Mouse (Mus musculus): ENCODE results near the gene Nppc. TPM values are rescaled to one million over a fixed set of nuclear protein-coding genes. Genes with fewer than 3 reads are reported as not detected.

The Nppc gene
- total RNA-seq, 2 experiments from 2014 or later, result 11.2 to 14.1 TPM

- intact Hi-C loops (cut with DNase I), result loop anchor here (1.0 kb wide), 1 partner anchor 373 kb away; no protein-coding TSS in a partner anchor
- DNase-seq (ENCODE audit: low spot score in 2 of 2), result peak; percentile 65 to 75
Measured at GRCm38 (mm10) chr1:86669552-86670273, 658 bp downstream of the Nppc start.

DNA sequence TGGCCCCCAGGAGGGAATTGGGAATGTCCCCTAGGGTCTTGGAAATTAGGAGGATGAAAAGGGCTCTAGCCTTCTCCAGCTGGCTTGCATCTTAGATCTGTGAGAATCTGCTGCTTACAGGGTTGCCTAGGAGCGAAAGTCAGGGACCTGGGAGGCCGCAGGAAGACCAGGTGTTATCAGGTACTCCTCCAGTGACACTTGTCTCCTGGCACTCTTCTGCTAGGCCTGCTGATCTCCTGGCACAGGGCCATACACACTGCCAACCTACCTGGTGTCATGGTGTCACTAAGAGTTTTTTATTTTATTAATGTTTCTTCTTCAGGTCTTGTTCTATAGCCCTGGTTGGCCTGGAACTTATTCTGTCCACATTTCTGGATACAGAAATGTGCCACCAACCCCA lies 5.3 kb downstream of the Nppc start:
- intact Hi-C loops (cut with DNase I), result no loop called here
- DNase-seq (ENCODE audit: low spot score in 2 of 2), result no peak

DNA sequence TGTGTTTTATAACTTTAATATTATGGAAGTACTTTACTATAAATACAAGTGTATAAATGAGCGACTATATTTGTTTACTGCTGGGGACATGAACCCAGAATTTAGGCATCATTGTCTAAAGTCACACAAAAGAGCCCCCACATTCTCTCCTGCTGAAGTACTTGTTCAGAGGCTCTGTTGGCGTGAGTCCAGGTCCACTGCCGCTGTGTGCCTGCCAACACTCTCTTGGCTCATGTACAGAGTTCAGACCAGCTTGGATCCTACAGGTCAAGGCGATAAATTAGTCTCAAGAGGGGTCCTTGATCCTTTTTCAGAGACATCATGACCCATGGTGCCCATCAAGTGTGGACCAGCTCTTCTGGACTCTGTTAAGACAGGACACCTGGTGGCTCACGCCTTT lies 13.3 kb downstream of the Nppc start:
- intact Hi-C loops (cut with DNase I), result no loop called here
- DNase-seq (ENCODE audit: low spot score in 2 of 2), result no peak

DNA sequence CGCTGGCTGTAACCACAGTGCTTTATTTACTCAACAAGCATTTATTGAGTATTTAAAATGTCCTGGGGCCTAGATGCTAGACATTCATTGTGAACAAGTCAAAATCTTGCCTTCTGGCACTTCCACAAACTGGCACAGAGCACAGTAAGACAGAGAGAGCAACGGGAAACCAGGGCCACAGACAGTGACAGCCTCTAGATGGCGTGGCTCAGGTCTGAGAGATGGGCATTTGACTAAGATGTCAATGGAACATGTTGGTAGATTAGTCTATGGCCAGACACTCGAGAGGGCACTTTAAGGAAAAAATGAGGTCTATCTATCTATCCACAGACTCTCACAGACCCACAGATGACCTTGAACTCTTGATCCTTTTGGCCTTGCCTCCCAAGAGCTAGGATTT lies 17.7 kb downstream of the Nppc start:
- DNase-seq (ENCODE audit: low spot score in 2 of 2), result no peak
- intact Hi-C loops (cut with DNase I), result no loop called here

GRCm38 (mm10) chr1:86650272-86650671 lies 20.1 kb downstream of the Nppc start:
- DNase-seq (ENCODE audit: low spot score in 2 of 2), result peak; percentile 64 to 85
- intact Hi-C loops (cut with DNase I), result loop anchor here (1.0 to 2.0 kb wide), 2 partner anchors 393 to 537 kb away; no protein-coding TSS in a partner anchor

DNA sequence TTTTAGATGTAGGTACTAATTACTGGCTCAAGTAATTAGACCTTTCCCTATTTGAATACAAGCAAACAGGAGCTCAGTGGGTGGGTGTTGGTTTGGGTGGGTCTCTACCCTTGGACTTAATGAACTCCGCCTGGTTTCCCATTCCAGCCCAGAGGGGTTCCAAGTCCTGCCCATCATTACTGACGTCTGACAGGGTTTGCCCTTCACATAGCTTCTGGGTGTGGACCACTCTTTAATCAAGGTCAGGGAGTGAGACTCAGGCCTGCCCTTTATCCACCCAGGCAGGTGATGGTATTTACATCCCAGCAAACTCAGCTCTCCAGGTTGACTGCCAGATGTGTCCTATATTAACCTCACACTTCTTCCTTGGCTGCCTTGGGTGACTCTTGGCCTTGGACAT lies 22.9 kb downstream of the Nppc start:
- intact Hi-C loops (cut with DNase I), result no loop called here

DNA sequence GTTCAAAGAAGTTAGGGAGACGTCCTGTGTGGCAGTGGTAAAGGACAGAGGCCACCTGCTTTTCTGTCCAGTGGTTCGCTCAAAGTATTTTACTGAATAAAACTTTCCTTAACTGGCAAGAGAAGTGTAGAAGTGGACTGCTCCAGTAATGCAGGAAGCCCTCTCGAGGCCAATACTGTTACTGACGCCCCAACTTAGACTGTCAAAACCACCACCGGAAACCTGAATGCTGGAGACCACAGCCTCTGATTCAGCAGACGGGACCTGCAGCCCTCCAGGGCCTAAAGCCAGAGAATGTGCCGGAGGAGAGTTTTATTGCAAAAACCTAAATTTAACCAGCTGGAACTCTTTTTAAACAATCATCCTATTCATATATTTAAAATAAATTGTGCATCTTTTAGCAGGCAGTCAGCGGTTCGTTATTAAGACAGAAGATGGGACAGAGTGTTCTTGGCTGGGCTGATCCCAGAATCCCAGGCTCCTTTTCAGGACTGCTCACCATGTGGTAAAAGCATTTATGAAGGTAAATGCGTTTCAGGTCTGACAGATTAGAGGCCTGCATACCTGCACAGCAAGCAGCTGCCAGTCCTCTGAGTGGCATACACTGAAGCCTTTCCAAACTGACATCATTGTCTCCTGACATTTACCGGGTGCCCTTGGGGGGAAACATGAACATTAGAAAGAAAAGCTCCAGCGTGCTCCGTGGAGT lies 27.1 kb downstream of the Nppc start:
- intact Hi-C loops (cut with DNase I), result no loop called here
- DNase-seq (ENCODE audit: low spot score in 2 of 2), result no peak

More for the DNA sequence above, 22.9 kb downstream of the Nppc start:
- no peak for DNase-seq (ENCODE audit: low spot score in 2 of 2)

DNA sequence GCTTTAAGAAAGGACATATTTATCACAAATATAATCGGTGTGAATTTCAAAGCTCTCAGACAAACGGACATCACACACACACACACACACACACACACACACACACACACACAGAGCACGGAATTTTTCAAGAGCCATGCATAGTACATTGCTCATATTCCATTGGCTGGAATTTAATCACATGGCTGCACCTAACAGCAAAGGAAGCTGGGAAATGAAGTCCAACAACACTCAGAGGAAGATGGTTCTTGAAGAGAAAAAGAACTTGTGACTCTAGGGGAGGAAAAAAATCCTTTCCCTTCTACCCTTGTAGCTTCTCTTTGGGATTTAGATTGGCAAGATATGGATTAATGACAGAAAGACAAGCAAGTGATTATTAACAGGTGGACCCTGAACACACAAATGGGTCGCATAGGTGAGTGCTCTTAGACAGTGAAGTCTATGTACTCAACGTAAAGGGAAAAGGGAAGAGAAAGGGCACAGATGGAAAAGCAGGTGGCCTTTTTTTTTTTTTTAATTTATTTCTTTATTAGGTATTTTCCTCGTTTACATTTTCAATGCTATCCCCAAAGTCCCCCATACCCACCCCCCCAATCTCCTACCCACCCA lies 35.5 kb downstream of the Nppc start:
- DNase-seq (ENCODE audit: low spot score in 2 of 2), result peak in 1 of 2 experiments; percentile 48
- intact Hi-C loops (cut with DNase I), result no loop called here

GRCm38 (mm10) chr1:86633840-86634750 lies 36.3 kb downstream of the Nppc start:
- intact Hi-C loops (cut with DNase I), result no loop called here
- DNase-seq (ENCODE audit: low spot score in 2 of 2), result no peak

DNA sequence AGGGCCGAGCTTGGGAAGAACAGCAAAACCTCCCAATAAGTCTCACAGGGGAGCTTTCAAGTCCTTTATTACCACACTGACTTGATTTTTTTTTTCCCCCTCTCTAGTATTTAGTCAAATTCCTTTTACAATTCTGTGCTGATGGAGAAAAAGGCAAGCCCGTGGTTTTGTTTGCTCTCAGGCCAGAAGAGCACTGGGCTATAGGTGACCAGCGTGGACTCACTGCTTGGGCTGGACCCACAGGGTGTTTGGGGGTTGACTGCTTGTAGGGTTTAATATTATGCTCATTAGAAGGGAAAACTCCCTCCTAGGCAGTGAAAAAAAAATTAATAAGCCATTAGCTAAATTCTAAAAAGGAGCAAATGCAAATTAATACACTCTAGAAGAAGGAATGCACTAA lies 36.9 kb downstream of the Nppc start:
- intact Hi-C loops (cut with DNase I), result no loop called here
- DNase-seq (ENCODE audit: low spot score in 2 of 2), result no peak

GRCm38 (mm10) chr1:86632732-86633380 lies 37.5 kb downstream of the Nppc start:
- intact Hi-C loops (cut with DNase I), result no loop called here
- DNase-seq (ENCODE audit: low spot score in 2 of 2), result no peak

- intact Hi-C loops (cut with DNase I), result no loop called here
- DNase-seq (ENCODE audit: low spot score in 2 of 2), result no peak
Measured at GRCm38 (mm10) chr1:86630527-86630926, 39.8 kb downstream of the Nppc start.

DNA sequence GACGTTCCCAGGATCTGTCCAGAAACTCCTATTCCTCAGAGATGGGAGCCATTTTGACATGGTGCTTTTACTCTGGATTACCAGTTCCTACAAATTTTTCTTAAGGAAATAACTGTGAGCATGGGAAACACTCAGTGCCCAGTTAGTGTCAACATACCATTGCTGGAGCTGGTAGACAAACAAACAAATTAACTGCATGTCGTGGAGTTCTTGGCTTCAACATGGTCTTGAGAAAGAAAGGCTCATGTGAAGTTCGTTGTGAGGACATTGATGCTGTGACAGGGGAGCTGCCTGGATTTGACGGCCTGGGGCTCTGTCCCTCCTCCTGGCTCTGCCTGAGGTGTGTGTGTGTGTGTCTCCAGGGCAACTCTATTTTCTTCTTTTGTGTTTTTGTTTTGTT lies 40.4 kb downstream of the Nppc start:
- intact Hi-C loops (cut with DNase I), result no loop called here
- no peak for DNase-seq (ENCODE audit: low spot score in 2 of 2)

DNA sequence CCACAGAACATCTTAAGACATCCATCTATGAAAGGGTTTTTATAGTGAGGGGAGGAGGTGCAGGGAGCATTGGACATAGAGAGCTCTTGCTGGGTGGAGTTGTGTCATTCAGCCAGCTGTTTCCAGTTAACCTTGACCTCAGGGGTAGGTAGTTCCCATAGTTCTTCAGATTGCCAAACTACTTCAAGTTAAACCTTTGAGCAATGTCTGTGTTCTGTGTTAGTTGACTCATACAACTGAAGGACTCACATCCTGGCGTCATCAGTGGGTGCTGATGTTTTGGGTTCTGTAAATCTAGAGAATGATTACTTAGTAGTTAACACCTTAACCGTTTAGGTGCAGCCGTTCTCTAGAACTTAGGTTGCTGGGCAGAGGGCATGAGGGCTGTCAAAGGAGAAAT lies 42.1 kb downstream of the Nppc start:
- intact Hi-C loops (cut with DNase I), result no loop called here
- DNase-seq (ENCODE audit: low spot score in 2 of 2), result no peak

DNA sequence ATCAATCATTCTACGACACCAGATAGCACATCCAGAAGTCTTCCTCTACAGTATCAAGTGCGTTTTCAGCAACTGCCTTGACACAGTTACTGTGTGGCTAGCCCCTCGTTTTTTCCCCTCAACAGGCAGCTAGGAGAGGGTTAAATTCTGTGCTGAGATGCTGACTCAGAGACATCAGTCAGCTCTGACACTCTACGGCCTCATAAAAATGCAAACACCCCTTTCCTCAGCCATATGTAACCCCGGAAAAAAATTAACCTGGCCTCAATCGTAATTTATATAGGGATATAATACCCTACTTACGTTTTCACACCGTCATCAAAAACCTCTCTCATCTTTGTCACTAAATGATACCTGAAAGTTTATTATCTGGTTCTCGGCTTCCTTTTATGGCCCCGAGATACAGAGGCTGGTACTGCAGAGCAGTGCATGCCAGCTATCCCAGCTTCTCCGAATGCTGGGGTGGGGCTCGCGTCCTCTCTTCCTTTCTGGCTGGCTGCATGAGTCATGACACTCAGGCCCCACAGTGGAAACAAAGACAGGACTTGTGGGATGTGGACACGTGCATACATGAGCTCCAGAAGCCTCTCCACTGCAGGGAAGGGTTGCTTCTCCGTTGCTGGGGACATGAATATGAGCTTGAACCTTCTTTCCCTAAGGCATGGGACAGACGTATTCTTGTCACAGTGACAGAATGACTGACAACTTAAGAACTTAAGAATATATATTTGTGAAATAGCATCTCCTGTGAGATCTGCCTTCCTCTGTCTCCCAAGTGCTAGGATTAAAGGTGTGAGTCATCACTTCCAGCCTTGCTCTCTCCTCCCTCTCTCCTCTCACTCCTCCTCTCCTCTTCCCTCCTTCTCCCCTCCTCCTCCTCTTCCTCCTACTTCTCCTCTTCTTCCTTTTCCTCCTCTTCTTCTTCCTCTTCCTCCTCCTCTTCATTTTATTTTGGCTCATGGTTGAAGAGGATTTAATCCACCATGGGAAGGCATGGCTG lies 47.1 kb downstream of the Nppc start:
- intact Hi-C loops (cut with DNase I), result no loop called here
- peak in 1 of 2 experiments; percentile 24 for DNase-seq (ENCODE audit: low spot score in 2 of 2)

DNA sequence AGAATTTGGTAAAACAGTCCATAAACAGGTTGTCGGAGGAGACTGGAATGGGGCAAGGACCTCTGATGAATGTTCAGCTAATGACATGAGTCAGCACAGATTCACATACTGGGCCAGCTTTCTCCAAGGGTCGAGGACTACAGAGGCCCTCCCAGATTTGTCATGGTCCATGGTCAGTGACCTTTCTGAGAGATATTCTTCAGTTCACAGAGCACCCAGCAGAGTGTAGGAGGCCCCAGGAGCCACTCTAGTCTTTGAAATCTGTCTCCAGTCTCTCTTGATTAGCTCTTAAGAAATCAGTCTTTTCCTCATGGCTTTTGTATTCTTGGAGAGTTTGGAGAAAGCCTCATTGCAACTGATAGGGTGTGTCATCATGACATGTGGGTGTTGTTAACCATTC lies 48.1 kb downstream of the Nppc start:
- DNase-seq (ENCODE audit: low spot score in 2 of 2), result no peak
- intact Hi-C loops (cut with DNase I), result no loop called here

GRCm38 (mm10) chr1:86618454-86619125 lies 51.8 kb downstream of the Nppc start:
- peak; percentile 78 to 87 for DNase-seq (ENCODE audit: low spot score in 2 of 2)
- intact Hi-C loops (cut with DNase I), result loop anchor here (1.0 to 2.0 kb wide), 2 partner anchors 424 to 567 kb away; no protein-coding TSS in a partner anchor
